Mouse (Mus musculus) thymus, postnatal 14 days (tissue): Measurements from ENCODE around the gene Tmem30a.

Experiments used
- DNase-seq: peaks from one replicate; pipeline ENCODE4 v3.0.0; 2021

Tmem30a gene

DNA sequence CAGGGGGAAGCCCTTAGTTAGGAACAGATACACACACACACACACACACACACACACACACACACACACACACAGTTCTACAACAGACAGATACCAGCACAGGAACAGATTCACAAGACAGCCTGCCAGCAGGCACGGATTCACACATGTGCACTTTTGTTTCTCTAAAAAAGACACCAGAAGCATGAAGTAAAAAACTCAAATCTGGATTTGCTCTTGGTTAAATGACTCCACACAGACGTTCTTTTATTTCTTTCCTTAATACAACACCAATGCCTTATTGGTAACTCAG is 7.6 kb downstream of the Tmem30a start:
- no peak for DNase-seq

DNA sequence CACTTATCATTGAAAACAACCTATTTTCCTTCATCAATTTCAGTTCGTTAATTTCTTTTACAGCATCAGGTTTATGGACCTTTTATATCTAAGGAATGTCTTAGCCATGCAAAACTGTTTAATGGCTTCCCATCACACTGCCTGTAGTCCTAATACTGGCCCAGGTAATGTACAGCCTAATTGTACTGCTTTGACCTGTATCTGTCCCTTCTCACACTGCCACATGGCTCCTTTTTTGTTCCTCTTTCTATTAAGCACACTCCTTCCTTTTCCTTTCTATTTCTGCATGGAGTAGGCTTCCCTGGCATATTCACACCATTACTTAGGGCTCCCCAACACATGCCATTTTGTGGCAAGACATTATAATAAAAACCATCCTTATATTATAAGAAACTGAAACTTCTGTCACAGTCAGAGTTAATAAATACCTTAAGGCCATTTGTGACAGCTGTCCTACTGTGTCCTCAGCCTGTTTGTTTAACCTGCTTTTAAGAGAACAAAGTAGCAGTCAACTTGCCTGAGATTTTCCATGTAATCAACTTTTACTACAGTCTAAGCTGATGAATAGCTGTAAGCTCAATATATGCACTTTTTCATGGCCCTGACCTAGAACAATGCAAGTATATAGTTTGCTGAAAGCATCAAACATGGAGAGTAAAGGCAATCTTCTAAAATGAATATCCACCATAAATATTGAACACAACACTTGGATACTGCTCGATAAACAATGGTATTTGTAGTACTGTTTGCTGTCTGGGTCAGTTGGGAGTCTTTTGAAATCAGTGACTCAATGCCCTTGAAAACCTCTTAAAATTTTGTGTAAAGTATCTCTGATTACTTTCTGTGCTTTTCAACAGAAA is 8.1 kb downstream of the Tmem30a start:
- DNase-seq: no peak

DNA sequence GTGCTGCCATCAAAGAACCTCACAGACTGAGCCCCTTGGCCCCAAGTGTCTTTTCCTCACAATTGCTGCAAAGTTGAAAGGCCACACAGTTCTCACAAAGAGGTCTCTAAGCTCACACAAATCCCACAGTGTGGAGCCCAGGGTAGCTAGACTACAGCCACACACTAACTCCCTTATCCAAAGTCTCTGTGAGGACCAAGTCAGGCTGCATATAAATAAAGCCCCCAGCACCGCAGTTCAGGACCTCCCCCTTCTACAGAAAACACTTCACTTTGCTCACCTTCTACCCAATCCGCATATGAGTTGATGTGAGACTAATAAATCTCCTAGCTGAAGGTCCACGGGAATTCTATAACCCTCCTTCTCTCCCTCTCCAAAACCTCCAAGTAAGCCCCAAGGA is 8.9 kb downstream of the Tmem30a start:
- DNase-seq: no peak

DNA sequence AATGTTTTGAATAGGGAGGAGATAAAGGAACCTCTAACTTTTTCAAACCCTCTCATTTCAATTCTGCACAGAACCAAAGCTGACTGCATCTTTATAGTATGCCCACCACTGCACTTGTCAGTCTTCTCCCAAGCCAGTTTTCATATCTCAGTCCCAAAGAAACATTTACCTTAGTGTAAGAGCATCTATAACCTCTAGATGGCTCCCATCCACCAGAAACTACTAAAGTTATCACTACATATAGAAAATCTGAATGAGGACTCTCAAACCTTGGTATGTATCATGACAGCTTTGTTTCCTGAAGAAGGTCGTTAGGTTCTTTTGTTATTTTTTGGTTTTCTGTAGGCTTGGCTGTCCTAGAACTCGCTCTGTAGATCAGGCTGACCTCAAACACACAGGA is 14.0 kb downstream of the Tmem30a start:
- DNase-seq: no peak

DNA sequence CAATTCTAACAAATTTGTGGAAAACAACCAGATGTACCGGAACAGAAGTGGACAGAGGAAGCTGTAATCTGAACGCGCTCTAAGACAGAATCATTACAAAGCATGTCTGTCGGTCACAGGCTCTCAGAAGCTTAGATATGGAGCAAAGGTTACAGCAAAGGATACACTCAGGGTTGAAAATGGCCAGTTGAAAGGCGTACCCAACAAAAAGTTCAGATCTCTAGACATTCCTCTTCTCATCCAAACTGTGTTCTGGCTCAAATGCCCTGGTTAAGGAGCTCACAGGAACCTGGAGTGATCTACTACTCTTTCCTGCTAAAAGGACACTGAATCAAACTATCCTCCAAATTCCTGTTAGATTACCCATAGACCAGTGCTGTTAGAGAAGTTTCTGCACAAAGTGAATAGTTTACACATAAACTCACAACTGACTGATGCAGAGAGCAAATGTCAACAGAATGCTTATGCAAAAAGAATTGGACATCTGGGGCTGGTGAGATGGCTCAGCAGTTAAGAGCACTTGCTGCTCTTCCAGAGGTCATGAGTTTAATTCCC is 26.2 kb downstream of the Tmem30a start:
- DNase-seq: no peak

DNA sequence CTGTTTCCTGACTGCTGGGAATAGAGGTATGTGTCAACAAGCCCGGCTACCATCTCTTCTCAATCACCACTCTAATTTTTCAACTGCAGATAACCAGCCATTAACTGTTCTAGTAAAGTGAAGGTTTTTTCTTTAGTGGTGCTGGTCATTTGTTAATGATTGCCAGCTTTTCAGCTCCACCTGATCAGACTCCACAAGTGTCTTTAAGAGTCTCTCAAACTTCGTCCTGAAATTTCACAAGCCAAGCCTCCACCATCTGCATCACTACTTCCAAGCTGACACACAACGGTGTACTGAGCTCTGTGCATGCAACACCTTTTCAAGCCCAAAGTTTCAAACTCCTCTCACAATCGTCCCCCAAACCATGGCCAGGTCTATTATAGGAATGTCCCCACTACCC is 28.0 kb downstream of the Tmem30a start:
- no peak for DNase-seq

DNA sequence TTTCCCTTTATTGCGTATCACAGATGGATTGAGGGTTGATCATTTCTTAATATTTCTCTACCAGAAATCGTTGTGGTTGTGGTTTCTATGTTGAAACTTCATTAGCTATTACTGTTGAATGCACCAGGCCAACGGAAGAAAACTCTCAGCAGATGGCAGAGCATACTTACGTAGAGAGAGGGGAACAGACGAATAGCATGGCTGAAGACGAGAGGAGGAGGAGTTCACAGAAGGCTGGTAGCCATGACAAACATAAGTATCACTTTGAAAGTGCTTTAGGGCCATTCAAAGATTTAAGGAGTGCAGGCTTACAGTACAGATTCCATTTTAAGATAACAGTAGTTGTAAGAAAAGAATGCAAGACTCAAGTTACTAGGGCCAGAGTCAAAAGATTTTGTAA is 30.8 kb downstream of the Tmem30a start:
- no peak for DNase-seq

DNA sequence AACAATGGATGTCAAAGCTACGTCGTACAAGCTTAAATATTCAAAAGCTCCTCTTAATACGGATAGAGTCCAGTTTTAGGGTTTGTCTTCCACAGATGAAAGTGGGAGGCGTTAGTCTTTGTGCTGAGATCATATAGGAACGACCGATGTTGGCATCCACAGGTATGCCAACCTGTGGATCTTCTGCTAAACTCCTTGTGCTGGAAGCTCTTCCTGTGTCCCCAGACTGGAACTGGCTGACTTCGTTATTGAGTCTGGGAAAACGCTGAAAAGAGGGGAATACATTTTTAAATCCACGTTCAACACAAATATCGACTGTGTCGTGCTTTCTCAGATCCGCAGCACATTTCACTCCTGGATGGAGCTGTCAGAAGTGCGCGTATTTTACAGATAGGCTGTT is 33.2 kb downstream of the Tmem30a start:
- peak; percentile 9 for DNase-seq

DNA sequence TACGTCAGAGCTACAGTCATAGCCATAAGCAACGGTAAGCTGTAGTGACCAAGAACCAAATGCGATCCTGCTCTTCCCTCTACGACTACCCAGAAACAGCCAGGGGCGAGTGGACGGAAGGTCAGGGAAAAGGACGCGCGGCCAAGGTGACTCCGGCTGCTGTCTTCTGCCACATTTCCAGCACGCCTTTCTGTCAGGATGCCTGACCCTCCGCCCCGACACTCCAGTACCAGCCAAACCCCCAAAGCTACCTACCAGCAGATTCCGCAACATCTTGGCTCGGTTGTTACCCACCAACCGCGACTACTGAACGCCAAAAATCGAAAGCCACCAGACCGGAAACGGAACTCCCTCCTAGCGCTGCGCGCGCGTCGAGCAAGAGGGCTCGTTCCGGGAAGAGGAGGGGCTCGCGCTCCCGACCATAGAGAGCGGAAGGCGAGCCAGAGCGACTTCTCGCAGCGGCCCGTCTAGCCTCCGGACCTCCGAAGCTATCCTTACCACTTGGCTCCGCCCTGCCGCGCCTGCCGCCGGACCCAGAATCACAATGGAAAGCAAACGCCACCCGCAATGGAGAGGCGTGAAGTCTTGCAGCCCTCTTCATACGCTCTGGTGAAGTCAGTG is 33.8 kb downstream of the Tmem30a start, which contains the start of gene Cox7a2:
Gene Cox7a2 (minus strand): TSS at position 494 of the 621 bp plus-strand sequence.
- peak; percentile 96 for DNase-seq

DNA sequence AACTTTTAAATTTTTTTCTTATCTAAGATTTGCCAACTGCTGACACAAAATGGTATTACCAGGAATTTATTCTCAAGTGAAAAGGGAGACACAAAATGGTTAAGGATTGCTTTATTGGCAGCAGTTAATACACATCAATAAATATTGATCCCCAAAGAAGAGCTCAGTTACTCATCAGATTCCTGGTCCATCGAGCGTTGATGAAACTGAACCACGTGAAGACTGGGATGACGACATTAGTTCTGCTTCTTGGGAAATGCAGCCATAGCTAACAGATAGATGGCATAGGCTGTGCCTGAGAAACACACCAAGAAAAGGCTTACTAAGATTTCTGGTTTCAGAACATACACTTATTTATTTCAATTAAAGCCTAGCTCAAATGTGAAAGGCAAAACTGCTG is 38.0 kb downstream of the Tmem30a start:
- no peak for DNase-seq

DNA sequence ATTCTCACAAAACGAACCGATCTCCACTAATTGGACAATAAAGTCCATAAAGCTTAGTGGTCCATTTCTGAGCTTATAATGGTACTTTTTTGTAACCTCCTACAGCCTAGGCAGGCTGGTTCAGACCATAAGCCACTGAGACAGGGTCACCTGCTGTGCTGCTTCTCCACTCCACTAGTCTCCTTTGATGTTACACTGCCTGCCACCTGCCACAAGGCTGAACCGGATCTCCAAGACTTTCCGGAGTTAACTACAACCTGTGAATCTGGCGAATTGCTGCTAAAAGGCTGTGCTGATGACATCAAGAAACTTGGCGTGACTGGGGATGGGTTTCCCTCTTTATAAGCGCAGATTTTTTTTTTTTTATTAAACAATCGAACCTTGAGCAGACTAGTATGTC is 41.5 kb downstream of the Tmem30a start:
- DNase-seq: no peak

DNA sequence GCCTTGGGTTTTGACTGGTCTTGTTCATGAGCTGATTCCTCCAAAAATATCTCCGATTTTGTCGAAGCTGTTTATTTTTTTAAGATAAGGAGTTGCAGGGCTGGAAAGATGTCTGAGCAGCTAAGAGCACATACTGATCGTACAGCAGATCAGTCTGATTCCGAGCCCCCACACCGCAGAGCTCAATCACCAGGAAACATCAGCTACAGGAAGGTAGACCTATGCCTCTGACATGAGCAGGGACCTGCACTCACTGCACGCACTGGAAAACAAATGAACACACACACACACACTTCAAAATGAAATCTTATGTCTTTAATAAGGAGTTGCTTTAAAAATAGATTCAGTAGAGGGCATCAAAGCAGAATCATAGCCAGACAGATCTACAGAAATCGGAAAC is 42.6 kb downstream of the Tmem30a start:
- DNase-seq: no peak

DNA sequence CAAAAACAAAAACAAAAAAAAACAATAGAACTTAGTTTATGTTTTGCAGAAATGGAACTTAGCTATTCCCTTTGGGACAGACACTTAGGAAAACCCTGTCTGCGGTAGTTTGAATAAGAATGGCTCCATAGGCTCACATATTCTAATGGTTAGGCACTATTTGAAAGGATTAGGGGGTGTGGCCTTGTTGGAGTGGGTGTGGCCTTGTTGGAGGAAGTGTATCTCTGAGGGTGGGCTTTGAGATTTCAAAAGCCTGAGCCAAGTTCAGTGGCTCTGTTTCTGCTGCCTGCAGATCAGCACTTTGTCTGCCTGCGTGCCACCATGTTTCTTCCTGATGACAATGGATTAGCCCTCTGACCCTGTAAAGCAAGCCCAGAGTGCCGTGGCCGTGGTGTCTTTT is 48.3 kb downstream of the Tmem30a start:
- no peak for DNase-seq

DNA sequence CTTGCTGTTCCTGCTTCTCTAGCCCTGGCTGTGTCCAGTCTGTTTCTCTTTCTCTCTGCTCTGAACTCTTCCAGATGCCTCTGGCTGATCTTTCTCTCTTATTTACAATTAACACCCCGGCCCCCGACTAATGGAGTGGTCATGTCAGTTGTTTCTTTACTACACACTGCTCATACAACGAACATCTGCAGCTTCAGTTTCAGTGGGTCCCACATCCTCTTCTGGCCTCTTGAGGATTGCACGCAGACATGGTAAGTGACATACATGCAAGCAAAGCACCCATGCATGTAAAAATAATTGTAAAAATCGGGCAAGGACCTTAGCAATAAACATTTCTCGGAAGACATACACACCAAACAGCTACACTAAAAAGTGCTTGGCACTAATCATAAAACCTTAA is 57.7 kb downstream of the Tmem30a start:
- no peak for DNase-seq

DNA sequence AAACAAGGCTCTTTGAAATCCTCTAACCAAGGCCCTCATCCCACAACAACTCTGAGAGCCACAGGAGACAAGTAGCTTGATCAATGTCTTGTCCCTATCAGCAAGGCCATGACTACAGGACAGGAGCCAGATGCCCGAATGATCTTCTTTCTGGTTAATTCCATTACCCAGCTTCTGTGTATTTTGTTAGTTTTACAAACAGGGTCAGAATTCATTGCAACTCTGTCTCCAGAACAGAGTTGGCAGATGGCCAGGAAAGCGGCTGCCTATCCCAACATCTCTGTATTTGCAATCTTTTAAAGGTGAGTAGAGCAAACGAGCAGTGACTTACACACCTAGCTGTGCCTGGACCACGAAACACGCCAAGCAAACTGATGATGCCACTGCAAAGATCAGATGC is 63.0 kb downstream of the Tmem30a start:
- no peak for DNase-seq

DNA sequence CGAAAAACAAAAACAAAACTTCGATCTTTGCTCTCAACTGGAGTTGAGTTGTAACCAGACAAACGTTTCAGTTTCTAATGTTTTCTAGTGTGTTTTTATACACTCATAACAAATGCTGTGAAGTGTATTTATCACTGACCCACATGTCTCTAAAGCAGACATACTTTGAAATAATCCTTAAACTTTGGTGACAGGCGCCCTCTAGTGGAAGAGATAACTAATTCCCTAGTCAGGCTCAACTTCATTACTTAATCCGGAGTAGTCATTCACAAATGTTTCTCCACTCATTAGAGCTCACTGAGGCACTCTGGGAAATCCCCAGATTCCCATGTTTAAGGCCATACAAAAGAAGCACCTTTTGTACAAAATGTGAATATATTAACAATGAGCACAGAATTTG is 70.2 kb downstream of the Tmem30a start:
- DNase-seq: no peak

DNA sequence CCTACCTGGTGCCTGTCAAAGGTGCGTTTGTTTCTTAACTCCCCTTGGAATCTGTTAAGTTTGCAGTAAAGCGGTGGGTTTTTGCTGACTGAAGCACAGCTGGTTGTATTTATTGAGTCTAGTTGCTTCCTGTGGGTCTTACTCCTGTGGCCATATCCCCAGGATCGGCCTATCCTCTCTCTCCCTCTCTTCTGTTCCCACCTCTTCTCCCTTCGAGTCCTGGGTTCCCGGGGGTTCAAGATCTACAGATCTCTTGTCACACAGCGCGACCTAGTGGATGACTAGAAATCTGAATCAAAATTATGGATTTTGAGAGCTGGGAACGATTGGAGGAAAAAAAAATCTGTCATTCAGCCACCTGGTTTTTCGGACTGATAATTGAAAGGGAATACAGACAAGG is 72.3 kb downstream of the Tmem30a start:
- peak; percentile 14 for DNase-seq

DNA sequence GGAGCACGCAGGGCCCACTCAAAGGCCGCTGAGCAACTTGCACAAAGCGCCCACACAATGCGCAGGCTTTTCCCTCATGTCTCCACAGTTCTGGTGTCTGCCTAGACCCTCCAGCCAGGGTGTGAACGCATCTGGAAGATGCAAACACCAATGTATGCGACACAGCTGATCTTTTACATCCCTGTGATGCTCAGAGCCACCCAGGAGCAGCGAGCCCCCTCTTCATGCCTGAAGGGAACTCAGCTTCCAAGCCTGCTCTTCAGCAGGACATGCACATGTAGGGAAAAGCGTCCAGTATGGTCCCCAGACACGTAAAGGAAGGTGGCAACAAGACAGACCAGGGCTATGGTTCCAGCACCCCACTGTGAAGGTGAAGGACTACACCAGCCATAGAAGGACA is 73.2 kb downstream of the Tmem30a start:
- DNase-seq: no peak

DNA sequence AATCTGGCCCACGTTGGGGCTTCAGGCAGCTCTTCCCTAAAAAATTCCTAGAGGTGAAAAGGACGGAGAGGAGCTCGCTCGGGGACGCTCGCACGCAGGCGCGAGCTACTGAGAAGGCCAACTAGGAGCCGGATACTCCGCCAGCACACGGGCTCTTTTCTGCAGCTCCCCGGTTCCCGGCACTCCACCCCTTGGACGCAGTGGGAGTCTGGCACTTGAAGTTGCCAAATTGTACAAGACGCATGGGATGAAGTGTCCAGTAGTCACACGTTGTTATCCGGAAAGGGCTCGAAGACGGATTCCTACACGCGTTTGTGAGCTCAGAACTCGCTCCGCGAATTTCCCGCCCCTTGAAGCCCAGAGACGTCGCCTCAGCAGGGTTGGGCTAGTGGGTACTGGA is 73.9 kb downstream of the Tmem30a start:
- DNase-seq: no peak
